Mouse (Mus musculus) stomach, embryonic 15.5 days (tissue): ENCODE measurements at regions not wholly inside any gene's neighbourhood (a gene's known extent, or its start where the extent isn't known, plus 50 kb on each side); places are given as distances from the start of the nearest gene placed in this dataset.

Experiments
- ATAC-seq: fragments of 200-750 bp; cut with Nextera tagmentation; 2 replicates; pipeline ENCODE4 v1.8.0; 2017; ENCODE audit warnings: low read depth, moderate number of reproducible peaks, moderate TSS enrichment; ENCODE audit not compliant: insufficient read depth, low FRiP score
- H3K27ac ChIP-seq: fragments of 300-500 bp; sonication (generic); 2 replicates; pipeline ENCODE4 v1.5.1; 2015; ENCODE audit warnings: mild to moderate bottlenecking, inconsistent platforms
- H3K27me3 ChIP-seq: fragments of 300-500 bp; sonication (generic); replicated peaks from 2 replicates; pipeline ENCODE4 v1.6.1; 2015; ENCODE audit warnings: inconsistent platforms
- H3K36me3 ChIP-seq: fragments of 300-500 bp; sonication (generic); 2 replicates; pipeline ENCODE4 v1.6.1; 2015; ENCODE audit warnings: inconsistent platforms
- H3K4me1 ChIP-seq: fragments of 300-500 bp; sonication (generic); 2 replicates; pipeline ENCODE4 v1.6.1; 2015; ENCODE audit warnings: inconsistent platforms
- H3K4me2 ChIP-seq: fragments of 300-500 bp; sonication (generic); 2 replicates; pipeline ENCODE4 v1.6.1; 2015; ENCODE audit warnings: mild to moderate bottlenecking, inconsistent platforms
- H3K4me3 ChIP-seq: fragments of 300-500 bp; sonication (generic); replicated peaks from 2 replicates; pipeline ENCODE4 v1.5.1; 2015; ENCODE audit warnings: inconsistent platforms
- H3K9ac ChIP-seq: fragments of 300-500 bp; sonication (generic); 2 replicates; pipeline ENCODE4 v1.6.1; 2015; ENCODE audit warnings: inconsistent platforms
- H3K9me3 ChIP-seq: fragments of 300-500 bp; sonication (generic); 2 replicates; pipeline ENCODE4 v1.6.1; 2016; ENCODE audit warnings: inconsistent platforms
- WGBS: fragments of 180-500 bp; shearing (Covaris S2); methylation state at CpG from one replicate; pipeline ENCODE4 v1.1.7; 2015; 5-methylcytosine and 5-hydroxymethylcytosine counted together

- H3K9ac ChIP-seq: no peak overlapping the region
- no peak overlapping the region for H3K27ac ChIP-seq
- H3K4me1 ChIP-seq: no peaks in the 10 kb centered on the region
- 64% methylated on average over 10 of the region's 10 CpGs for WGBS
- H3K27me3 ChIP-seq: no peaks in the 10 kb centered on the region
- no peaks in the 10 kb centered on the region for H3K36me3 ChIP-seq
- no peak overlapping the region for H3K4me2 ChIP-seq
- no peak for ATAC-seq
- no peaks in the 10 kb centered on the region for H3K9me3 ChIP-seq
- no peak overlapping the region for H3K4me3 ChIP-seq
Observed at GRCm38 (mm10) chr1:33174646-33175435, 494.8 kb downstream of the Prim2 start.

DNA sequence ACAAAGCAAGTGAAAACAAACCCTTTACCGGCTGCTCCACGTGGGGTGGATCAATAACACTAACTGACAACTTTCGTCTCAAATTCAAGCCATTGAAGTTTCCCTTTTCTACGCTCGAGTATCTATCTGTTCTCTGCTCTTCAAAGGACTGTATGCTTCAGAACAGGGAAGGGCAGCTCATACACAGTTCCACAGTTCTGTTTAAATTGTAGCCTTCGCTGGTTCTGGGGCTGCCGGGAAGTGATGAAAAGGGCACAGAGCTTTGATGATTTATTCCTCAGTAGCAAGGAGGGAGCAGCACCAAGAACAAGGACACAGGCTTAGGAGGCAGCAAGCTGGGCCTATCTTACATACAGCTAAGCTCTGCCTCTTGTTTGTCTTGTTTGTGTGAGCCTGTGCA lies 532.6 kb downstream of the Prim2 start:
- no peaks in the 10 kb centered on the region for H3K36me3 ChIP-seq
- H3K27me3 ChIP-seq: no peaks in the 10 kb centered on the region
- 56% methylated on average over 7 of the region's 7 CpGs for WGBS
- ATAC-seq: no peak
- H3K4me1 ChIP-seq: no peaks in the 10 kb centered on the region
- no peaks in the 10 kb centered on the region for H3K9me3 ChIP-seq
- no peak overlapping the region for H3K4me2 ChIP-seq
- no peak overlapping the region for H3K4me3 ChIP-seq
- no peak overlapping the region for H3K27ac ChIP-seq
- H3K9ac ChIP-seq: no peak overlapping the region

GRCm38 (mm10) chr1:33130351-33130750 lies 539.2 kb downstream of the Prim2 start:
- WGBS: 87% methylated on average over 1 of the region's 1 CpGs
- no peaks in the 10 kb centered on the region for H3K9me3 ChIP-seq

DNA sequence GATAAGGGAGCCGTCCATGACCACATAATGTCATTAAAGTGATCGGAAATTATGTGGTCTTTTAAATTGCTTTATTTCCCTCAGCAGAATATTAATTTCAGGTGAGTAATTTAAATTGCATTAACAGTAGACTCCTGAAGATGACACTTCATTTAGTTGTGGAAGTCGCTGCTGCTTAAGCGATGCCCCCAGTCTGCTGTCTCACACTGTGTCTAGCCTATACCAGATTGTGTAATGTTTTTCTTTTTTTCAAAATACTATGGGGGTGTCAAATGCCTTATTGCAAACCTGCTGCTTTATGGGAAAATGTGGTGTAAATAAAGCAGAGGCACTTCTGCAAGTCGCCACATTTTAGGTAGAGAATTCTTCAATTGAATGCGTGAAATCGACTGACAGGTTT lies 544.5 kb downstream of the Prim2 start:
- Histone ChIP-seq H3K9me3 (no peaks in the 10 kb centered on the region), H3K4me1 (no peaks in the 10 kb centered on the region), H3K4me3 (no peak overlapping the region), H3K27ac (no peak overlapping the region), H3K4me2 (no peak overlapping the region), H3K36me3 (no peaks in the 10 kb centered on the region), H3K27me3 (no peaks in the 10 kb centered on the region), H3K9ac (no peak overlapping the region)
- ATAC-seq: no peak
- WGBS: 90% methylated on average over 7 of the region's 7 CpGs

More at GRCm38 (mm10) chr1:33130351-33130750, 539.2 kb downstream of the Prim2 start:
- H3K27me3 ChIP-seq: no peaks in the 10 kb centered on the region
- no peaks in the 10 kb centered on the region for H3K4me1 ChIP-seq
- H3K9ac ChIP-seq: no peak overlapping the region
- H3K27ac ChIP-seq: no peak overlapping the region
- H3K4me2 ChIP-seq: no peak overlapping the region
- no peaks in the 10 kb centered on the region for H3K36me3 ChIP-seq
- no peak for ATAC-seq
- no peak overlapping the region for H3K4me3 ChIP-seq

- no peak overlapping the region for H3K9ac ChIP-seq
- H3K9me3 ChIP-seq: no peaks in the 10 kb centered on the region
- no peaks in the 10 kb centered on the region for H3K27me3 ChIP-seq
- no peak overlapping the region for H3K4me3 ChIP-seq
- no peaks in the 10 kb centered on the region for H3K4me1 ChIP-seq
- no peak overlapping the region for H3K4me2 ChIP-seq
- no peak for ATAC-seq
- H3K36me3 ChIP-seq: no peaks in the 10 kb centered on the region
- WGBS: 83% methylated on average over 5 of the region's 5 CpGs
- H3K27ac ChIP-seq: no peak overlapping the region
Observed at GRCm38 (mm10) chr1:33106286-33106685, 559.2 kb upstream of the Gm5415 start.

DNA sequence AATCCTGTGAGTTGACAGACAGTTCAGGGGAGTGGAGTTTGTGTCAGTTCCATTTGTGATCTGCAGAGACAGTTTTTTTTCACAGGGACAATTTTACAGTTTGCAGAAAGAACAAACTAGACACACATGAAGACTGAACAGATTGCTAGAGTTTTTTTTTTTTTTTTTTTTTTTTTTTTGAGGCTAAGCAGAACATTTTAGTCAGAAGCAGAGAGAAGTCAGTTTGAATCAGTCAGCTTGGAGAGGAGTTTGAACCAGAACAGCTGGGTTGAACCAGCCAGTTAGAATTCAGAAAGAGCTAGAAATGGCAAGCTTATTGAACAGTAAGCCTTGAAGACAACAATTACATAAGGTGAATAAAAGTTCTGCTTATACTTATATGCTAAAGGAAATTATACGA lies 557.2 kb upstream of the Gm5415 start:
- Histone ChIP-seq H3K27me3 (no peaks in the 10 kb centered on the region), H3K36me3 (no peaks in the 10 kb centered on the region), H3K4me3 (no peak overlapping the region), H3K4me1 (no peaks in the 10 kb centered on the region), H3K9ac (no peak overlapping the region), H3K4me2 (no peak overlapping the region), H3K27ac (no peak overlapping the region), H3K9me3 (no peaks in the 10 kb centered on the region)
- no peak for ATAC-seq
- 85% methylated on average over 1 of the region's 1 CpGs for WGBS

DNA sequence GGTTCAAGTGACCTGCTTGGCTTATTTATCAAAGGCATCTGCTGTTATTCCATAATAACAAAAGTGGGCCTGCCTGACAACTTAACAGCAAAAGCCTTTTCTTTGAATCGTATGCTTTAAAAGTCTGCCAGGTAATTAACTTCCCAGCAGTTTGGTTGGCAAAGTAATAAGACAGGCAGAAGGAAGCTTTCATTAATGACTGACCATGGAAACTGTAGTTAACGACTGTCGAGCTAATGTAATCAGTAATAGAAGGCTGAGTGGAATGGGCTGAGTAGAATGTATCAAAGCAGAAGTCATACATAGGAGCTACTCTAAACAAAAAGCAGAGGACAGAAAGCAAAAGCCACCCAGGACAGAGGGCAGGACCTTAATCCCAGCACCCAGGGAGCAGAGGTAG lies 551.0 kb upstream of the Gm5415 start:
- WGBS: 62% methylated on average over 3 of the region's 3 CpGs
- ATAC-seq: no peak
- no peaks in the 10 kb centered on the region for H3K9me3 ChIP-seq
- H3K36me3 ChIP-seq: no peaks in the 10 kb centered on the region
- H3K9ac ChIP-seq: no peak overlapping the region
- no peak overlapping the region for H3K4me2 ChIP-seq
- H3K27me3 ChIP-seq: no peaks in the 10 kb centered on the region
- no peak overlapping the region for H3K27ac ChIP-seq
- no peak overlapping the region for H3K4me3 ChIP-seq
- H3K4me1 ChIP-seq: no peaks in the 10 kb centered on the region

GRCm38 (mm10) chr1:33096851-33097250 lies 549.8 kb upstream of the Gm5415 start:
- Histone ChIP-seq H3K9me3 (no peaks in the 10 kb centered on the region), H3K36me3 (no peaks in the 10 kb centered on the region), H3K4me2 (no peak overlapping the region), H3K9ac (no peak overlapping the region), H3K27me3 (no peaks in the 10 kb centered on the region), H3K4me1 (no peaks in the 10 kb centered on the region), H3K4me3 (no peak overlapping the region), H3K27ac (no peak overlapping the region)
- WGBS: 84% methylated on average over 1 of the region's 1 CpGs
- no peak for ATAC-seq

DNA sequence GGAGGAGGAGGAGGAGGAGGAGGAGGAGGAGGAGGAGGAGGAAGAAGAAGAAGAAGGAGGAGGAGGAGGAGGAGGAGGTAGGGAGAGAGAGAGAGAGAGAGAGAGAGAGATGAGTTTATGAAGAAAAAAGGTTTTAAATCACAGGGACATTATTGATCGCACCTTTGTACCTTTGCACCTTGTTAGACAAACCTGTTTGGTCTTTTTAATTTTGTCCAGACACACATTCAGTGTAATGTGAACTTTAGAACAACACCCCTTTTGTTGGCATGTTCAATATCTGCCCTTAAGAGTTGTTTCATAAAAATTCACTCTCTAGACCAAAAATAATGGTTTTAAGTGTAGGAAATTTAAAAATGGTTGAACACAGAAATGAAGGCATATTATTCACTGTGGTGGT lies 527.5 kb upstream of the Gm5415 start:
- H3K27ac ChIP-seq: no peak overlapping the region
- no peaks in the 10 kb centered on the region for H3K36me3 ChIP-seq
- H3K4me2 ChIP-seq: no peak overlapping the region
- no peak overlapping the region for H3K4me3 ChIP-seq
- no peak overlapping the region for H3K9ac ChIP-seq
- H3K4me1 ChIP-seq: no peaks in the 10 kb centered on the region
- ATAC-seq: no peak
- no peaks in the 10 kb centered on the region for H3K27me3 ChIP-seq
- H3K9me3 ChIP-seq: no peaks in the 10 kb centered on the region
- 85% methylated on average over 1 of the region's 1 CpGs for WGBS

- no peaks in the 10 kb centered on the region for H3K9me3 ChIP-seq
- H3K36me3 ChIP-seq: no peaks in the 10 kb centered on the region
- H3K4me3 ChIP-seq: no peak overlapping the region
- ATAC-seq: no peak
- H3K27me3 ChIP-seq: no peaks in the 10 kb centered on the region
- WGBS: 70% methylated on average over 2 of the region's 2 CpGs
- no peaks in the 10 kb centered on the region for H3K4me1 ChIP-seq
- H3K9ac ChIP-seq: no peak overlapping the region
- no peak overlapping the region for H3K4me2 ChIP-seq
- H3K27ac ChIP-seq: no peak overlapping the region
Observed at GRCm38 (mm10) chr1:33058010-33058409, 510.9 kb upstream of the Gm5415 start.

DNA sequence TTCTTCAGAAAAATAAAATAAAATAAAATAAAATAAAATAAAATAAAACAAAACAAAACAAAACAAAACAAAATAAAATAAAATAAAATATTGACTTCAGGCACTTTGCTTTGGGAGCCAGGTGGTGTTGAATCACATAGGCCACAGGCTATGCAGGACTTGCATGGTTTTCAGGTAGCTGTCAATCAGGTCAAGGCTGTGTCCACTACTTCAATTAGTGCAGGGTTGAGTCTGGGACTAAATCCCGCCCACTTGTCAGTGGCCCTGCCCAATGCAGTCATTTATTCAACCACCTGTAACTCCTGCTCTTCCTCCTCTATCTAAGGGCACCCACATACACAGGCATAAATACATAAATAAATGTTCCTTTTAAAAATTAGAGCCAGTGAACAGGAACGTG lies 497.3 kb upstream of the Gm5415 start:
- WGBS: 78% methylated on average over 2 of the region's 2 CpGs
- Histone ChIP-seq H3K9ac (no peak overlapping the region), H3K4me1 (no peaks in the 10 kb centered on the region), H3K9me3 (no peaks in the 10 kb centered on the region), H3K27ac (no peak overlapping the region), H3K36me3 (no peaks in the 10 kb centered on the region), H3K4me3 (no peak overlapping the region), H3K27me3 (no peaks in the 10 kb centered on the region), H3K4me2 (no peak overlapping the region)
- ATAC-seq: no peak

- no peak overlapping the region for H3K4me3 ChIP-seq
- H3K27ac ChIP-seq: no peak overlapping the region
- no peaks in the 10 kb centered on the region for H3K9me3 ChIP-seq
- WGBS: 30% methylated on average over 2 of the region's 2 CpGs
- no peak overlapping the region for H3K4me2 ChIP-seq
- no peaks in the 10 kb centered on the region for H3K36me3 ChIP-seq
- H3K4me1 ChIP-seq: no peaks in the 10 kb centered on the region
- no peak overlapping the region for H3K9ac ChIP-seq
- no peaks in the 10 kb centered on the region for H3K27me3 ChIP-seq
- ATAC-seq: no peak
Observed at GRCm38 (mm10) chr1:33042424-33042823, 495.3 kb upstream of the Gm5415 start.

- H3K4me1 ChIP-seq: no peaks in the 10 kb centered on the region
- no peak for ATAC-seq
- H3K27me3 ChIP-seq: no peaks in the 10 kb centered on the region
- H3K36me3 ChIP-seq: no peaks in the 10 kb centered on the region
- H3K9me3 ChIP-seq: no peaks in the 10 kb centered on the region
- no peak overlapping the region for H3K4me3 ChIP-seq
- no peak overlapping the region for H3K4me2 ChIP-seq
- H3K27ac ChIP-seq: no peak overlapping the region
- WGBS: 72% methylated on average over 4 of the region's 4 CpGs
- H3K9ac ChIP-seq: no peak overlapping the region
Observed at GRCm38 (mm10) chr1:33040740-33041139, 493.6 kb upstream of the Gm5415 start.
